Mouse (Mus musculus): ENCODE data around the gene Osr1.
A peak's percentile ranks its signal among the peaks of the same experiment; 100 is the strongest.

Osr1 gene

DNA sequence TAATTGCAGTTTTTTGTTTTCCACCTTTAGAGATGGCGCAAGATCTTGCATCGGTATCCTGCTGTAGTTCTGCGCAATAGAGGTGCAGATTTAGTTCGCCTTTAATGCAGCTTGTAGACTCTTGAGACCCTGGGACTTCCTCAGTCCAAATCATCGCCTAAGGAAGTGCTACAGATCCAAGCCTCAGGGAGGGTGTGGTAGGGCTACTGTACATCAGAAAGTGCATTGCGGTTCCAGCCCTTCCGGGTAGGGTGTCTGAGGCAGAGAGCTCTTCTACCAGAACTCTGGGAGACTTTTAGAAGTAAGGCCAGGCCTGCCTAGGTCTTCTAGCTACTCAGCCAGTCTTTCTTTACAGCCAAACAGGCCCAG lies 15.2 kb downstream of the Osr1 start:
- peak; percentile 38 for DNase-seq (ENCODE audit: low spot score)

GRCm38 (mm10) chr12:9587732-9588131 lies 17.8 kb downstream of the Osr1 start:
- DNase-seq (ENCODE audit: low spot score) = no peak

- DNase-seq (ENCODE audit: low spot score) = no peak
These were observed 19.7 kb downstream of the Osr1 start for GRCm38 (mm10) chr12:9589561-9590134.

DNA sequence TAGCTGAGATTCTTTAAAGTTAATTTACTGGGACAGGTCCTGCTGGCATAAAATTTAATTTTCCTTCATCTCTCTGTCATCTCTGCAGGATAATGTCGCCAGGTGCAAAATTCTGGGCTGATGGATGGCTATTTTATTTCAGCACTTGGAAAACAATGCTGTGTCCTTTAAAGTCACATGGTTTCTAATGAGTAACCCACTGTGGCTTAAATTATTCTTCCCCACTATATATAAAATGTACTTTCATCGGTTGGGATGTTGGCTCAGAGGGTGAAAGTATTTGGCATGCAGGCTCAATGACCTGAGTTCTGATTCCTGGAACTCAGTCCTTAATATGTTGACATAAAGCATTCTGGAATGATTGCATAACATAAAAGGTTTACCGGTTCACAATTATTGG lies 21.2 kb downstream of the Osr1 start:
- no peak for DNase-seq (ENCODE audit: low spot score)

DNA sequence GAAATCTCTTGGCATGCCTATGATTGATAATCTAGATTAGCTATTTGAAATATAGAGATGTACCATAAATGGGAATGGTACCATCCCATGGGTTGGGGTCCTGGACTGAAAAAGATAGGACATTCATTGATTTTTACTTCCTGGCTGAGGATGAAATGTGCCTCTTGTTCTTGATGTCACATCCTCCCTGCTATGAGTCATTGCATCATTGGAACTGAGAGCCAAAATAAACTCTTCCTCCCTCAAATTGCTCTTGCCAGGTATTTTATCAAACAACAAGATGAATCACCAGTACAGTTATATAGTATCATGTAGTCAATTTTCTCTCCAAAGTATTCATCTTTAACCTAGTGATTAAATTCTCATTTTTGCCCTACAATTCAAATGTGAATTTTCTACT lies 28.3 kb downstream of the Osr1 start:
- DNase-seq (ENCODE audit: low spot score) = no peak
